Mouse (Mus musculus): ENCODE measurements around the gene AW146154.

GRCm38 (mm10) chr7:41497871-41498270 lies 1.8 kb downstream of the AW146154 start:
- TF ChIP-seq POLR2A (IDR thresholded peaks at IDR 0.05; ENCODE audit: extremely low read depth, insufficient read depth, low read length) (no peak), CTCF (IDR thresholded peaks at IDR 0.05; ENCODE audit: low read depth, low read length) (no peak)

All from liver, adult 2 months (tissue).